Mouse (Mus musculus): ENCODE measurements at regions not wholly inside any gene's neighbourhood (a gene's known extent, or its start where the extent isn't known, plus 50 kb on each side); places are given as distances from the start of the nearest gene placed in this dataset.

DNA sequence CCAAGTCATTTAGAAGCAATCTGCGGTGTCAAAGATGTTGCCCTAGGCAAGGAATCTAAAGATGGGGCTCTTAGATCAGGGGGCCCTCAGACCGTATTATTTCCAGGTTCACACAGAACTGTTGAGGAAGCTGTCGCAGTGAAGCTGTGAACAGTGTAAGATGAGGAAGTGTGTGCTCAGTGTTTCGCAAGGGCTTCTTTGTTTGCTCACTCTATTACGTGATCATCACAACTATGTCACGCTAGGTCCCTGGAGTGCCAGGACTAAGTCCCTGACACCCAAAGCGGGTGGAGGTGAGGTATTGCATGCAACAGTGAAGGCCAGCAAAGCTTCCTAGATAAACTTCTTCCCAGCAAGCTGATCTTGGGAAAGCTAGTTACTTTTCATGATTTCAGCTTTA is 254.4 kb downstream of the Hlx start:
- DNase-seq (ENCODE audit: low read depth): peak; percentile 27

DNA sequence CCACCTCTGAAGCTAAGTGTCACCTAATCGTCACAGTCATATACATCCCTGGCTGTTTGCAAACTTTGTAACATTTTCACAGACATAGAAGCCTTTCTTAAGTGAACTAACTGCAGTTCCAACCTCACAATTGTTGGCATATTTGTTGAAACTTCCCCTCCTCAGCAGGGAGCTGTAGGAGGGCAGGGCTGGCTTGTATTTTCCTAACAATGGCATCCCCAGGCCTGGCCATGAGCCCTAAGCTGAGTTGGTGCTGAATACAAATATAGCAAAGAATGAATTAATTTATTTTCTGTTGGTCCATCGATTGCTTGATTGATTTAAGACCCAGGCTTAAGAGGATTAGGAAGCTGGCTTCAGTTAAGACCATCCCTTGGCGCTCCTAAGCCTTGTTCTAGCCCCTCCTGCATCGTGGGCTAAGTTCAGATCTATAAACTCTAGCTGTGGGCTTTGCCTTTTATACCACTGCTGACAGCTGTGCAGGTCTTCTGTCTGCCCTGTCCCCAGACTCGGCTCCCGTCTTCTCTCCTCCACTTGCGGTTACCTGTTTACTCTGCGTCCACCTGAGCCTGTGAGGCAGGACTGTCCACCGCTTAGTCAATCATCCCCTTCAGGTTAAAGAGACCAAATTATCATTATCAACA is 269.8 kb downstream of the Hlx start:
- no peak for DNase-seq (ENCODE audit: low read depth)

DNA sequence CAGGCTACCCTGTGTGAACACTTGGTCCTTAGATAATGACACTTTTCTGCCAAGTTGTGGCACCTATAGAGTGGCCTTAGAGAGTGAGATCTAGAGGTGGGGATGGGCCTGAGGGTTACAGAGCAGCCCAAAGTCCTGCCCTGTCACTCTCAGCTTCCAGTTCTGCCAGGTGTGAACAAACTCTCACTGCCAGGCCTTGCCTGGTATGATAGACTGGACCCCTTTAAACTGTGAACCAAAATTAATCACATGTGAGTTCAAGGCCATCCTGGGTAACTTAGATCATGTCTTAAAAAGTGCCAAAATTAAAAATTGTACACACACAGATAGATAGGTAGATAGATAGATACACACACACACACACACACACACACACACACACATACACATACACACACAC is 271.0 kb downstream of the Hlx start:
- no peak for DNase-seq (ENCODE audit: low read depth)

DNA sequence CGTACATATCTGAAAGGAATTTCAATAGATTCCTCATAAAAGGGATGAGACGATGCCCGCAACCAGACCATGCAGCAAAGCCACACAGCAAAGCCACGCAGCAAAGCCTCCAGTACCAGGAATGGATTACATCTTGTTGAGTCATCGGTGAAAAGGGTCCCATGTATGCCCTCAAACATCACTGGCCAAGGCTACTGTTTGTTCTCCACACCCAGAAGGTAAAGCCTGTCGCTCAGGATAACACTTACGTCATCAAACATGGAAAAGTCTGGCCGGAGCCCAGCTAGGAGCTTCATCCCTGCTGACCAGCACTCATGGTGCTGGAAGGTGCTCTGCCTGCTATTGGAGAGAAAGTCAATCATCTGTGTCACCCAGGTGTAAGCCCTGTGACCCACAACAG is 275.7 kb downstream of the Hlx start:
- no peak for DNase-seq (ENCODE audit: low read depth)

DNA sequence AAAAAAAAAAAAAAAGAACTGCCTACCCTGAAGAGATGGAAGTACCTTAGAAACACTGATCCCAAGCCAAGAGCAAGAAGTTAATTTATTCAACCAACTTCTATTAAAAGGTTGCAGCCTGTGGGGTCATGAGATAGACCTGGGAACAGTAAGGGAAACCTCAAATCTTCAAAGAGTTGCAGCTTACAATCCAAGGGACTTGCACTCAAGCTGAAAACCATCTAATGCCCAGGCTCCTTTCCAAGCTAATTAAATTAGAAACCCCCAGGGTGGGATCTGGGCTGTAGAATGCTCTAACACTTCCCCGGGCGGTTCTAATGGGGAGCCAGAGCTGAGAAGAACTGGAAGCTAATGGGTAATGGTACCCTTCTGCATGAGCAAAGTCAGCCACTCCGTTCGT is 278.0 kb downstream of the Hlx start:
- no peak for DNase-seq (ENCODE audit: low read depth)

DNA sequence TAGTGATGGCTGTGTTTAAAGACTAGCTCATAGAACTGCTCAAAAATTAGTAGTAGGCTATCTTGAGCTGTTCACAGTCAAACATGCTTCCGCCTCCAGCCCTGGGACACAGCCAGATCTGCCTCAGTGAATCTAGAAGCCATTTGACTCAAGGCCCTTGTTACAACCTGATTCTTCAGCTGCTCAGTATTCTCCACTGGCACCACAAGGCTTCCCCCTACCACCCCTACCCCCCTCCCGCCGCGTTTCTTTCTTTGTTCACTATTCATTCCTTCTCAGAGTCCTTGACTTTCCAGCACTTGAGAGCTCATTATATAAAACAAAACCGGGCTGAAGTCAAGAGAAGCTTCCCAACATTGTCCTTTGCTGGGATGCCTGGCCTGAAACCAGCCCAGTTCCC is 278.7 kb downstream of the Hlx start:
- DNase-seq (ENCODE audit: low read depth): no peak

DNA sequence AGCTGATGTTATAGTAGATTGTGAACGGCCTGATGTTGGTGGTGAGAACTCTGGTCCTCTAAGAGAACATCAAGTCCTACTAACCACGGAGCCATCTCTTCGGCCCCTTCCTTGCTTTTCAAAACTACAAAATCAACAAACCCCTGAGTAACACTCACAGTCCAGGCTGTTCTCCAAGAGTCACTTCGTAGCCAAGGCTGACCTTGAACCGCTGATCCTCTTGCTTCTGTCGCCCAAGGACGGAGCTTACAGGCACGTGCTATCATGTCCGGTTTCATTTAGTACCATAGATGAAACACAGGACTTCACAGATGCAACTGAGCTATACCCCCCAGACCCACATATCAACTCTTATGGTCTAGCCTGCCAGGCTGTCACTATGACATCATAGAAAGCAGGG is 279.4 kb downstream of the Hlx start:
- DNase-seq (ENCODE audit: low read depth): no peak

DNA sequence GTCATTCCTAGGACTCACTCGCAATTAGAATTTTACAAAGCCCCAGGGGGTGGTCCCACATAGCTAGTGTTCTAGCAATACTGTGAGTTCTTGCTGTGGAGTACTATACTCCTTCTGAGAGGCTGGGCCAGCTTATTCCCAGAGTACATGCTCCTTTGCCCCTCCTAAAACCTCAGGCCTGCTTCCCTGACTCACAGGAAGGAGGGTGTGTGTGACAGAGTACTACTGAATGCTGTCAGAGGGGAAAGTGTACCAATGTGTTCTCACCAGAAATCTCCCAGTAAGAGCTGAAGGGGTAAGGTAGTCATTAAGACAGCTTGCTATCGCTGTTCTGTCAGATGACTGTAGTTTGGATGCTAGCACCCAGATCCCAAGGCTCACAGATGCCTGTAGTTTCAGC is 280.7 kb downstream of the Hlx start:
- DNase-seq (ENCODE audit: low read depth): no peak

DNA sequence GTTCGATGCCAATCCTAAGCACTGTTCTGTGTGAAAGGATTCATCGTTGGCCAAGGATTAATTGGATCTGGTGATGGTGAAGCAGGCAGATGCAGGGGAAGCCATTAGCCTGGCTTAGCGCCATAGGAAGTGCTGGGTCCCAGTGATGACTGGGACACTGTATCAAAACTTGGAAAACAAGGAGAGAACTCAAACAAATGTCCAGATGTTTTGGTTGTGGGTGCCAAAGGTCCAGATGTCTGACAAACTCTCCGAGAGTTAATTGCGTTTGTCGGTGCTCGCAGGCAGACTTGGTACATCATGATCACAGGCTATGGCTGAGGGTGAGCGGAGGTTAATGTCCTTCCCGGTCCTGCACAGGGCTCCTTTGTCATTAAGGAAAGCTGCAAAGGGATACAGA is 283.4 kb downstream of the Hlx start:
- no peak for DNase-seq (ENCODE audit: low read depth)

DNA sequence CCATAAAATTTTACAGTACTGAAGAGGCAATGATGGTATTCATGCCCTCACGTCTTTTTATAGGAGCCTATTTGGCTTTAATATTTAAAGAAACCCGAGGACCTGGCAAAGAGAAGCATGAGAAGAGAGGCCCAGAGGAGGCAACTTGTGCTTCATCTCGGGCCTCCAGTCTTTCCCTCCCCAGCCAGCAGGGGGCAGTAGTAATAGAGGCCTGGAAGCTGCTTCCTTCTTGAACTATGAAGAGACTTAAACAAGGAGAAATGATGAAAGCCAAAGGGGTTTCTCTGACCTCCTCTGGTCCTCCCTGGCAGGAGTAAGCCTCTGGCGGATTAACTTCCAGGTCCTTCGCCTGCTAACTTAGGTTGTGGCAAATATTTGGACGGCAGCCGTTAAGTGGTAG is 284.5 kb downstream of the Hlx start:
- DNase-seq (ENCODE audit: low read depth): no peak

DNA sequence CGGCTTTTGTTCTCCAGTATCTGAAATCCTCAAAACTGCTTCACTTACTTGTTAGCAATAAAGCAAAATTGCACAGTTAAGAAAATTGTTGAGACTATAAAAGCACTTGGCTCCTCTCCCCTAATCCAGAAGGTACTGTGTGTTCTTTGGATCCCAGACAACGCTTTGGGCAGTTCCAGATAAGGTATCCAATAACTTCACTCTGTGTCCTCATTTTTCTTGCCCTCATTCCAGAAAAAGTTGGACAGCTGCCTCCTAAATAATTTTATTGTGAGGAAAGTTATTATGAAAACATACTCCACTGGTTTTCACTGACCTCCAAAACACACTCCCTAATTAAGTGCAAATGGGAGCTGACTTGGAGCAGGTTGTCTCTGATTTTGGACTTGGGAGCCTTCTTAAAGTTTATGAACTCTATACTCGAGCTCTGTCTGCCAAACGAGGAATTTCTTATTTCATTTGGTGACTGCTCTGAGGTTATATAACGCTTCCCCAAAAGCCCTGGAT is 285.2 kb downstream of the Hlx start:
- DNase-seq (ENCODE audit: low read depth): peak; percentile 87

DNA sequence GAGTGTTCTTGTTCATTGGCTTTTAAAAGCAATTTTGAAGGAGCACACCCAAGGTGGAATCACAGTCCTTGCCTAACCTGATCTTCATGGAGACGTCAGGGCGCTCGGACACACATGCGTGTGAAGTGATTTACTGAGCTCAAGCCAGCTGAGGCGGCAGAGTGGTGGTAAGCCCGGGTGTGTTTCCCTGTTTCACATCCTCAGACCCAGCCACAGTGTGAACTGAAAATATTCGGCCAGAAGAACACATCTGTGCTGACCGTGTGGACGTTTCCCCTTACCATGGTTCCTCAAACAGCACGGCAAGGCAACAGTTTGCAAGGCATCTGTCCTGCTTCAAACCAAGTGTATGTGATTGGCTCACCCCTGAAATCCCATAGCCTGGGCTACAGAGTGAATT is 288.2 kb downstream of the Hlx start:
- no peak for DNase-seq (ENCODE audit: low read depth)

DNA sequence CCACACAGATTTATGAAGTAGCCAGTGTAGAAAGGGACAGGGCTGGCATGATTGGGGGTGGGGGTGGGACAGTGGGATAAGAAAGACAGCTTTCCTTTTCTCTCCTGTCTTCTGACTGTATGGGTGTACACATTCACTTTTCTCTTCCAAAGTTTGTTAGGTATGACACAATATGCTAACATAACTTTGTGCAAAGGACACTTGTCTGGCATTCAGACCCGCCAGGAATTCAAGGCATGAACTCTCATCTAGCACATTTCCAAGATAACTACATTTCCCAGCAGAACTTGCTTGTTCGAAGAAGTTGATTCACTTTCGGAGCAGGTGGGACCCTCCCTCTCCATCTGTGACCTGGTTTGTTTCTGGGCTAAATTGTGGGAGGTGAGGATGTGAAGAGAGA is 289.7 kb downstream of the Hlx start:
- DNase-seq (ENCODE audit: low read depth): no peak

DNA sequence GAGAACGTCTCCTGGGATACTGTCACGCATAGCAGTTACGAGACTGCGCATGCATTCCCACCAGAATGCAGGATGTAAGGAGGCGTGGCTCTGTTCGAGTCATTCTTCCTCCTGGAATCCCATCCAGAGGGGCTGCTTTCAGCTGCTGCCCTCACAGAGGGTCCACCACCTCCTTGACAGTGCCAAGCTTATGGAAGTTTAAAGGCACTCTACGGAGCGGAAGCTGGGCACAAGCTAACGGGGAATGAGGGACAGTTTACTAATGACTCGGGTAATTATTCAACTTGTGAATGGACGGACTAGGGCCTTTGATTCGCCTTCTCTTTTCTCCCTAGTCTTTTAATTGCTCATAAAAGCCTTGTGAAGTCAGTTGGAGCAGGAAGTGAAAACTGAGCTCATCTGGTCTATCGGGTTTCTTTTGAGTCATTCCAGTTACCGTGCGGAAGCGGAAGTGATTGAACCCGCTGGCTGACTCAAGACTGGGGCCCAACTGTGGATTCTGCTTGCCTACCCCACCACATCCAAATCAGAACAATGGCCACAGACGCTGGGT is 291.3 kb downstream of the Hlx start:
- no peak for DNase-seq (ENCODE audit: low read depth)

DNA sequence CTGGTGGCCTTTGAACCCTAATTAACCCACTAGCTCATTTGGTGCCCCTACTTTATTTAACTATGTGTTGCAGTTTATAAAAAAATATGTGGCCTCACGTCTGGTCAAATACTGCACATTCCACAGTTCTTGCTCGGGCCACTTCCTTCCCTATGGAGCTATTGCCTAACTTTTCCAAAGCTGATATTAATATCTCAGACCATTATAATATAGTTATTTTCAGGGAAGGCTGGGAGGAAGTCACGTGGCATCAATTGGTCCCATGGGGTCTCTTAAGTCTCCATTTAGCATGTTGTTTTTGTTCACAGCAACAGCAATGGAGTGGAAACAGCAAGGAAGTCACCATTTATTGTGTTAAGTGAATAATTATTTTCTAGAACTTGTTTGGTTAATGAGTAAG is 292.9 kb downstream of the Hlx start:
- no peak for DNase-seq (ENCODE audit: low read depth)

DNA sequence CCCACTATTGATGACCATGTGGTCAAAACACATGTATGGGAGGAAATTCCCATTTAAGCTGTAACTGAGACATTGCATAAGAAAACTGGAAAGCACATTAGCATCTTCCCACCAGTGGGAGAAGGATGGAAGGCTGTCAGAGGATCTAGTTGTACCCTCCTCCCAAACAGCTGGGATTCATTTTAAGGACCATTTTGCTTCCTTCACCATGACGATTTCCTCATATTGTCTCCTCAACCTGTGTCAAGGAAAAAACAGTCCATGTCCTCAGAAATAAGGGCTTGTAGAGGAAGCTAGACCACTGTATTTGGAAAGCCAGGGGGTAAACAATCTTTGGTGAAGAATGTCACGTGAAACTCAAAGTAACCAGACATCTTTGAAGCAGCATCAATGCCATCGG is 296.0 kb downstream of the Hlx start:
- no peak for DNase-seq (ENCODE audit: low read depth)

DNA sequence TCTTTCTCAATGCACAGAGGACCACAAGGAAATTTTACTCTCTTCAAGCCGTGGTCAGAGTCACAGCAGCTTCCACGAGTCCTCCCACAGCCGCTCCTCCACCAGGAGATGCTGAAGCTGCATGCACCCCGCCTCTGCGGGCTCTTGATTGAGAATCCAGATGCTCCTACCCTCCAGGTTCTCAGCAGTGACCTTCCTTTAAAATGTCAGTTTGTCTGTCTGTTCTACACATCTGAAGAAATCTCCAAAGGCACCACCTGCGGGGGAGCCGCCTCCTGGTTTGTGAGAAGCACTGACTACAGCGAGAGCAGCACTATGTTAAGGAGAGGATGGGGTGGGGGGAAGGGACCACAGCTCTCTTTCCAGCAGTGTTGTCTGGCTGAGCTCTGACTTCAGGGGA is 303.8 kb downstream of the Hlx start:
- no peak for DNase-seq (ENCODE audit: low read depth)

DNA sequence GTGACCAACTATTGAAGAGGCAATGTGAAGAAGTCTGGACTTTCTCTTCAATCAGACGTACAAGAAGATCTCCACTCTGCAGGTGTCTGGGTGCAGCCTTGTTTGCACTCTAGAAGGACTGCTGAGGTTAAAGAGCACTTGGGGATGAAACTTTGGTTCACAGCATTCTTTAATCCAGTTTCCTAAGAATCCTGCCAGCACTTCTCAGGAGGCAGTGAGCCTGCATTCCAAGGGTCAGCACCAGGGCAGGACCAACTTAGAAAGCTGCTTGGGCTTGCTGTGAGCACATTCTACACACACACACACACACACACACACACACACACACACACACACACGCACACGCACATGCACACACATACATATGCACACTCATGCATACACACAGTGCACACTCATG is 304.4 kb downstream of the Hlx start:
- DNase-seq (ENCODE audit: low read depth): no peak

DNA sequence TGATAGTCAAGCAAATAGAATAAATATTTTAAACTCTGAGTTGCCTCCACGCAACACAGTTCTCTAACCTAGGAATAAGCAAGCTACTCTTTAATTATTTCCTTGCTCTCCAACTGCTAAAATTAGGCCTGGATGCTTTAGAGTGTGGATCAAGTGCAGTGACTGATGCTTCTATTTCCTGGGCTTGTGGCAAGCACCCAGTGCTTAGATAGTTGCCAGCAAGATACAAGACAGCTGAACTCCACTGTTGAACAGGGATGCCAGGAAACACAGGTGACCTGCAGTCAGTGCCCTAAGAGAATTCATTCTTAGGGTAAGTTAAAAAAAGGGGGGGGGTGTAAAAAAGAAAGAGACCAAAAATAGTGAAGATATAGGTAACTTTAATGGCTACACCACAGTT is 306.7 kb downstream of the Hlx start:
- DNase-seq (ENCODE audit: low read depth): no peak

DNA sequence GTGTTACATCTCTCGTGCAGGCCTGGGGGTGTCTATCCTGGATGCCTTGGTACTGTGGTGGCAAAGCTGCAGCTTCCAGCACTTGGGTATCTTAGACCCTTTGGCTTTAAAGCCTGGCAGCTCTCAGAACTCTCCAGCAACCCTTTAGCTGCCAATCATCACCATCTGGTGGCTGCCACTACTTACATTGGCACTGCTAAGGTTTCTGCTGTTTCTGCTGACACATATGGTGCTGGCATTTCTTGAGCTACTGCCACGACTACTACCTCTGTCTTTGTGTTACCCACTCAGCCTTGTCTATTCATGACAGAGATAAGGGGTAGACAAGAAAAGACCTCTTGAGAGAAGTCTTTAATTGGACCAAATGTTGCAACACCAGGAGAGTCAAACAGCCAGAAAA is 308.4 kb downstream of the Hlx start:
- no peak for DNase-seq (ENCODE audit: low read depth)

DNA sequence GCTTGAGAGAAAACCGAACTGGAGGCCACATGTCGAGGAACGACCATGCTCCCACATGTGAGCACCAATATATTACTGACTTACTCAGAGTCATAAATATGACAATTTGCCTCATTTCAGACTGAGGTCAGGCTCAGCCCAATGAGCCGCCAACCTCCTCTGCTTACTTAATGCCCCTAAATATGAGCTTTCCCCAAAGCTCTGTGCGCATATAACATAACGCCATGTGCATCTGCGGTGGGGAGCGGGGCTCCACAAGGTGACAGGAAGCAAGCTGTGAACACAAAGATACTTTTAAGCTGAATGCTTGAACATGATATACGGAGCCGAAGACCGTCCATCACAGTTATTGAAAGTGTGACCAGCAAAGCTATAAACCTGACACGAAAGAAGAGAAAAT is 319.8 kb downstream of the Hlx start:
- no peak for DNase-seq (ENCODE audit: low read depth)

DNA sequence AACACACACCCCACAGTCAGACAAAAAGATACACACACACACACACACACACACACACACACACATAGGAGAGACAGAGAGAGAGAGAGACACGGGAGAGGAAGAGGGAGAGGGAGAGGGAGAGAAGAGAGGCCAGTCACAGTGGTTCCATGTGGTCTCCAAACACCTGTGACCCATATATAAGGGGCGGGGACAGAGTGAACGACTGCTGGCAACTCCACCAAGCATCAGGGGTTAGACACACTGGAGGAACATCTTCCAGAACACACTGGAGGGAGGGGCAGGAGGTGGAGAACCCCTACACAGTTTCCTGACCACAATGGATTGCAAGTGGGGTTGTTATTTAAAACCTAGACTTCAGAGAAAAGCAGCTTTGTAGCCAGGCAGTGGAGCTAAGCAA is 321.4 kb downstream of the Hlx start:
- DNase-seq (ENCODE audit: low read depth): no peak

DNA sequence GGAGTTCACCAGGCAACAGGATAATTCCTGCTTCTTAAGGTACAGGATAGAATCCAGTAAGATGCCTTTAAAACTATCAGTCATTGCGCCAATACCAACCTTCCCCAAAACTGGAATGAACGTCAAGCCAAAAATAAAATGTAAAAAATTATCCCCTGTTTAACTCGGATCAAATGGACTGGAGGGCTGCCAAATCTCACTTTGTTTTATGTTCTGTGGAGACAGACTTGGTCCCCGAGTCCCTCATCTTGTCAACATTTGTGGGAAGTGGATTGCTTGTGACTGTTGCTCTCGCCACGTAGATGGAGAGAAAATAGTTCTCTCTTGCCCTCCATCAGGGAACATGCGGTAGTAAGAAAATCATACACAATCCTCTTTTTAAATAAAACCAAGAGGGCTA is 322.4 kb downstream of the Hlx start:
- DNase-seq (ENCODE audit: low read depth): no peak

DNA sequence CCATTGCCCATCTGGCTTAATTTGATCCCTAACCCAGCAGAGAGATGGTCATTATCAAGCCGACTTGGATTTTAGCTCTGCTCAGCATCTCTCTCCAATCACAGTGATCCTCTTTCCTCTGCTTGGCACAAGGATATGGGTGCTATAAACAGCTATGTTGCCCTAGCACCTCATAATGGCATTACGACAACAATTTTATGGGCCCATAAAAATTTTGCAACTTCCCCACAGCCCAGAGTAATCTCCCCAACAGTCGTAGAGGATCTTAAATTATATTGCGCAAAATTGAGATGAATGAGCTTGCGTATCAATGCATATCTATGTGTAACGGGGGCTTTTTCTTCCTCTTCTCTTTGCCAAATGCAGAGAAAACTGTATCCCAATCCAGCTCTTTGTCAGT is 329.4 kb downstream of the Hlx start:
- peak; percentile 89 for DNase-seq (ENCODE audit: low read depth)
